Mouse (Mus musculus) kidney, postnatal 0 days (tissue): ENCODE data around the gene Arl3. TPM values are rescaled to one million over a fixed set of nuclear protein-coding genes. Genes with fewer than 3 reads are reported as not detected.

ENCODE experiments used
- ATAC-seq: fragments of 200-750 bp; cut with Nextera tagmentation; replicated peaks from 2 replicates; pipeline ENCODE4 v1.8.0; 2017; ENCODE audit warnings: low read depth, moderate number of reproducible peaks, moderate TSS enrichment, moderate library complexity; ENCODE audit not compliant: low FRiP score
- DNase-seq: peaks from one replicate; pipeline ENCODE4 v3.0.0-alpha.2; 2016; ENCODE audit warnings: low spot score
- H3K27ac ChIP-seq: fragments of 300-500 bp; sonication (generic); 2 replicates; pipeline ENCODE4 v1.5.1; 2014; ENCODE audit warnings: mild to moderate bottlenecking
- H3K27me3 ChIP-seq: fragments of 300-500 bp; sonication (generic); 2 replicates; pipeline ENCODE4 v1.6.1; 2014; ENCODE audit warnings: low read length, mixed read lengths; ENCODE audit not compliant: insufficient read depth
- H3K36me3 ChIP-seq: fragments of 300-500 bp; sonication (generic); 2 replicates; pipeline ENCODE4 v1.6.1; 2014; ENCODE audit warnings: low read length, mixed read lengths; ENCODE audit not compliant: insufficient read depth
- H3K4me1 ChIP-seq: fragments of 300-500 bp; sonication (generic); replicated peaks from 2 replicates; pipeline ENCODE4 v1.6.1; 2014; ENCODE audit warnings: antibody characterized with exemption, low read length, mixed read lengths; ENCODE audit not compliant: insufficient read depth
- H3K4me2 ChIP-seq: fragments of 300-500 bp; sonication (generic); 2 replicates; pipeline ENCODE4 v1.6.1; 2014; ENCODE audit warnings: mild to moderate bottlenecking, low read length, moderate library complexity, mixed read lengths
- H3K4me3 ChIP-seq: fragments of 300-500 bp; sonication (generic); replicated peaks from 2 replicates; pipeline ENCODE4 v1.5.1; 2014; ENCODE audit warnings: low read depth, low read length
- H3K9ac ChIP-seq: fragments of 300-500 bp; sonication (generic); 2 replicates; pipeline ENCODE4 v1.6.1; 2014; ENCODE audit warnings: low read depth, low read length
- H3K9me3 ChIP-seq: fragments of 300-500 bp; sonication (generic); replicated peaks from 2 replicates; pipeline ENCODE4 v1.6.1; 2016; ENCODE audit warnings: low read length, inconsistent platforms, mixed read lengths
- CTCF ChIP-seq: IDR thresholded peaks from 2 replicates; pipeline ENCODE4 v1.5.1; 2016; ENCODE audit warnings: antibody characterized with exemption, low read depth, mild to moderate bottlenecking, moderate library complexity
- WGBS: fragments of 180-500 bp; shearing (Covaris S2); extraction: QIAGEN DNeasy Blood & Tissue Kit; methylation state at CpG from one replicate; pipeline ENCODE4 v1.1.7; 2014; 5-methylcytosine and 5-hydroxymethylcytosine counted together
- polyA plus RNA-seq: library from polyadenylated mRNA; unstranded; fragments of >200 nt; fragmentation: Nextera tagmentation; extraction: Ambion mirVana; gene quantifications from 2 replicates; pipeline ENCODE4 v1.2.1, GENCODE M21; 2015

Arl3 gene
- polyA plus RNA-seq, 1 experiment from 2014 or later, result 96.6 TPM

GRCm38 (mm10) chr19:46522433-46523044, 50.5 kb downstream of the Arl3 start:
- H3K4me3 ChIP-seq, result no peak overlapping the region
- H3K4me2 ChIP-seq, result no peak overlapping the region
- WGBS, result 27% methylated on average over 15 of the region's 15 CpGs
- no peak for TF ChIP-seq CTCF
- ATAC-seq (no peak), DNase-seq (peak; percentile 83)
- no peaks in the 10 kb centered on the region for H3K9me3 ChIP-seq
- peak overlapping the region; percentile 58 for H3K27ac ChIP-seq
- H3K36me3 ChIP-seq, result no peaks in the 10 kb centered on the region
- no peak overlapping the region for H3K9ac ChIP-seq
- H3K4me1 ChIP-seq, result peaks cover 59% of the 10 kb centered on the region
- H3K27me3 ChIP-seq, result no peaks in the 10 kb centered on the region

GRCm38 (mm10) chr19:46521698-46522097, 51.3 kb downstream of the Arl3 start:
- no peaks in the 10 kb centered on the region for H3K27me3 ChIP-seq
- H3K4me1 ChIP-seq, result peaks cover 57% of the 10 kb centered on the region
- H3K4me2 ChIP-seq, result no peak overlapping the region
- ATAC-seq (no peak), DNase-seq (no peak)
- H3K4me3 ChIP-seq, result no peak overlapping the region
- no peak overlapping the region for H3K9ac ChIP-seq
- H3K9me3 ChIP-seq, result no peaks in the 10 kb centered on the region
- H3K36me3 ChIP-seq, result 0 out of 2 replicates have a peak, but pooled peaks cover 4% of the 10 kb centered on the region
- no peak overlapping the region for H3K27ac ChIP-seq
- no peak for TF ChIP-seq CTCF

- no peak overlapping the region for H3K9ac ChIP-seq
- H3K4me3 ChIP-seq, result 0 out of 2 replicates have a peak overlapping the region, but pooled peaks have one; percentile 8
- 10% methylated on average over 5 of the region's 5 CpGs for WGBS
- peaks cover 23% of the 10 kb centered on the region for H3K36me3 ChIP-seq
- H3K4me1 ChIP-seq, result peaks cover 41% of the 10 kb centered on the region
- no peak for TF ChIP-seq CTCF
- peak overlapping the region; percentile 41 for H3K4me2 ChIP-seq
- H3K27me3 ChIP-seq, result no peaks in the 10 kb centered on the region
- peak; percentile 54 for DNase-seq
- peak; percentile 21 for ATAC-seq
- H3K27ac ChIP-seq, result peak overlapping the region; percentile 77
- no peaks in the 10 kb centered on the region for H3K9me3 ChIP-seq
Observed at GRCm38 (mm10) chr19:46518828-46519621, 54.0 kb downstream of the Arl3 start.

GRCm38 (mm10) chr19:46518352-46518787, 54.6 kb downstream of the Arl3 start:
- no peaks in the 10 kb centered on the region for H3K9me3 ChIP-seq
- peak overlapping the region; percentile 41 for H3K4me2 ChIP-seq
- 2% methylated on average over 13 of the region's 13 CpGs for WGBS
- H3K4me1 ChIP-seq, result peaks cover 34% of the 10 kb centered on the region
- H3K27me3 ChIP-seq, result no peaks in the 10 kb centered on the region
- H3K27ac ChIP-seq, result peak overlapping the region; percentile 77
- ATAC-seq (peak; percentile 71), DNase-seq (peak; percentile 83)
- peak overlapping the region; percentile 41; the same call in 1 of the 2 replicates for H3K9ac ChIP-seq
- no peak for TF ChIP-seq CTCF
- H3K36me3 ChIP-seq, result peaks cover 28% of the 10 kb centered on the region
- 0 out of 2 replicates have a peak overlapping the region, but pooled peaks have one; percentile 8 for H3K4me3 ChIP-seq

- no peak overlapping the region for H3K4me3 ChIP-seq
- WGBS, result 30% methylated on average over 10 of the region's 14 CpGs
- H3K27ac ChIP-seq, result peak overlapping the region; percentile 77
- DNase-seq (peak; percentile 49), ATAC-seq (peak; percentile 5; the same call in 1 of the 2 replicates)
- peak overlapping the region; percentile 41; the same call in 1 of the 2 replicates for H3K4me2 ChIP-seq
- H3K4me1 ChIP-seq, result peaks cover 30% of the 10 kb centered on the region
- TF ChIP-seq CTCF, result no peak
- no peaks in the 10 kb centered on the region for H3K27me3 ChIP-seq
- 0 out of 2 replicates have a peak overlapping the region, but pooled peaks have one; percentile 4 for H3K9ac ChIP-seq
- no peaks in the 10 kb centered on the region for H3K9me3 ChIP-seq
- H3K36me3 ChIP-seq, result peaks cover 35% of the 10 kb centered on the region
Observed at GRCm38 (mm10) chr19:46517529-46518351, 55.3 kb downstream of the Arl3 start.
